Mouse (Mus musculus): ENCODE data around the gene Sept7.

DNA sequence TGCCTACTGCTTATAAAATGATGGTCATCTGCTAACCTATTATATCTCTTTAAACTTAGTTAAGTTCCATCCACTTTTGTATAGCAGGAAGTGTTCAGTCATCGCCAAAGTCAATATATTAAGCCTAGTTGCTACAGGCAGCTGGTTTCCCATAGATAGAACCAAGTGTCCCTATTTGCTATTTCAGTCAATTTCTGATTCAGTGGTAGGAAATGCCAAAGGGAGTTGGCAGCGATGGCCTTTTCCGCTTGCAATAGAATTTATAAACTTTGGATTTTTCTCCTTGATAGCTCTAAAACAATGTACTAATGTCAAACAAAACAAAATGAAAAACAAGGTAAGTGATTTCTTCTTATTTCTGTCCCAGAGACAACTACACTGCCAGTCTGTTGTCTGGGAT lies 5.7 kb upstream of the Sept7 start:
- TF ChIP-seq CTCF (IDR thresholded peaks at IDR 0.05; ENCODE audit: control insufficient read depth, insufficient read depth, insufficient replicate concordance, low read depth, low read length), result no peak
- no peak for TF ChIP-seq POLR2A (IDR thresholded peaks at IDR 0.05; ENCODE audit: control insufficient read depth, low read depth, low read length)

All from testis, adult 2 months (tissue).